Mouse (Mus musculus): ENCODE measurements around the gene Znrd1as. TPM values are rescaled to one million over a fixed set of nuclear protein-coding genes. Genes with fewer than 3 reads are reported as not detected.

The Znrd1as gene
- polyA plus RNA-seq, 1 experiment = 5.4 TPM

- Histone ChIP-seq H3K27ac (ENCODE audit: insufficient read depth, low read length) (no peak overlapping the region), H3K4me1 (ENCODE audit: control insufficient read depth, insufficient read depth, low read length) (no peaks in the 10 kb centered on the region; the same call in 1 of the 2 replicates), H3K4me3 (ENCODE audit: insufficient read depth, low read length) (peak overlapping the region; percentile 60; the same call in 1 of the 2 replicates)
- no peak for TF ChIP-seq CTCF (IDR thresholded peaks at IDR 0.05; ENCODE audit: extremely low read depth, insufficient read depth, low read length)
- TF ChIP-seq POLR2A (IDR thresholded peaks at IDR 0.05; ENCODE audit: extremely low read depth, insufficient read depth, low read length) = no peak
Observed at GRCm38 (mm10) chr17:37003366-37003765, 45.0 kb downstream of the Znrd1as start.

DNA sequence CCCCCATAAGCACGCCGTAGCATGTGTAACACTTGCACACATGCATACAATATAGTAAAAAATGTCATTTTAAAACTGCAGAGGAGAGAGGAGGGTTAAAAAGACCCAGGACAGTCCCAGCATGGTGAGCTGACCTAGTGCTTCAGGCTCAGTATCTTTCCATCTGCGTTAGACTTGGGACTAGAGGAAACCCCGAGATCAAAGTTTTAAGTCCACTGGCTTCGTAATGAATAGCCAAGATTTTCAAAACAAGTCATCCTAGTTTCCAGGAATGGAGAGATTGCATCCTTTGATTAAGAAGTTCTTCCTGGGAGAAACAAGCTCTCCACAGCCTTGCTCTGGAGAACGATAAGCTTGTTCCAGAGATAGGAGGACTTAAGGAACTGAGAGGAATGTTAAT is 49.8 kb downstream of the Znrd1as start:
- TF ChIP-seq CTCF (IDR thresholded peaks at IDR 0.05; ENCODE audit: extremely low read depth, insufficient read depth, low read length) (no peak), POLR2A (IDR thresholded peaks at IDR 0.05; ENCODE audit: extremely low read depth, insufficient read depth, low read length) (no peak)
- Histone ChIP-seq H3K4me1 (ENCODE audit: control insufficient read depth, insufficient read depth, low read length) (no peaks in the 10 kb centered on the region; the same call in 1 of the 2 replicates), H3K27ac (ENCODE audit: insufficient read depth, low read length) (no peak overlapping the region), H3K4me3 (ENCODE audit: insufficient read depth, low read length) (no peak overlapping the region)

GRCm38 (mm10) chr17:37009460-37010042 is 51.2 kb downstream of the Znrd1as start:
- TF ChIP-seq POLR2A (IDR thresholded peaks at IDR 0.05; ENCODE audit: extremely low read depth, insufficient read depth, low read length) (no peak), CTCF (IDR thresholded peaks at IDR 0.05; ENCODE audit: extremely low read depth, insufficient read depth, low read length) (no peak)
- Histone ChIP-seq H3K4me1 (ENCODE audit: control insufficient read depth, insufficient read depth, low read length) (no peaks in the 10 kb centered on the region), H3K4me3 (ENCODE audit: insufficient read depth, low read length) (no peak overlapping the region), H3K27ac (ENCODE audit: insufficient read depth, low read length) (no peak overlapping the region)

DNA sequence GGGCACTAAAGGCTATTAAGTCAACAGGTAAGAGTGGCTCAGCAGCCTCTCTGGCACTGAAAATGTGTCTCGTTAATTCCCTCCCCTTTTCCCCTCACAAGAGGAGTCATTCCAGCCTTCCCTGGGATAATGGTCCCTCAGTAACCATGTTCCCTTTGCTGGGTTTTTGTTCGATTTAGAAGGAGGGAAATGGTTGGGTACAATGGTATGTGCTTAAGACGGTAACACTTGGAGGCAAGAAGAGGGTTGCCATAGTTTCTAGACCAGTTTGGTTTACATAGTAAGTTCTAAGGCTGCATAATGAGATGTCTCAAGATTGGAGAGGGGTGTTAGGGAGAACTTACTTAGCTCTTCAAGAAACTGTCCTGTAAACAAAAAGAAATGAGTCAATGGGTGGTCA is 53.3 kb downstream of the Znrd1as start:
- no peaks in the 10 kb centered on the region for H3K4me1 ChIP-seq (ENCODE audit: control insufficient read depth, insufficient read depth, low read length)
- no peak overlapping the region for H3K27ac ChIP-seq (ENCODE audit: insufficient read depth, low read length)
- TF ChIP-seq POLR2A (IDR thresholded peaks at IDR 0.05; ENCODE audit: extremely low read depth, insufficient read depth, low read length) (no peak), CTCF (IDR thresholded peaks at IDR 0.05; ENCODE audit: extremely low read depth, insufficient read depth, low read length) (no peak)
- no peak overlapping the region for H3K4me3 ChIP-seq (ENCODE audit: insufficient read depth, low read length)

- H3K27ac ChIP-seq (ENCODE audit: insufficient read depth, low read length) = no peak overlapping the region
- TF ChIP-seq CTCF (IDR thresholded peaks at IDR 0.05; ENCODE audit: extremely low read depth, insufficient read depth, low read length) (no peak), POLR2A (IDR thresholded peaks at IDR 0.05; ENCODE audit: extremely low read depth, insufficient read depth, low read length) (no peak)
- no peak overlapping the region for H3K4me3 ChIP-seq (ENCODE audit: insufficient read depth, low read length)
- no peaks in the 10 kb centered on the region for H3K4me1 ChIP-seq (ENCODE audit: control insufficient read depth, insufficient read depth, low read length)
Observed at GRCm38 (mm10) chr17:37012141-37012540, 53.7 kb downstream of the Znrd1as start.

Other genes with a start within 250 kb of the Znrd1as start
- gene H2-M10.5, start 185.7 kb upstream of the Znrd1as start, polyA plus RNA-seq (2012; rRNA removed) = not detected in 2 replicates
- gene H2-M10.6, start 146.4 kb upstream of the Znrd1as start, polyA plus RNA-seq (2012; rRNA removed) = not detected in 2 replicates
- 18.6 and 19.2 TPM in 2 replicates for gene Trim26, start 121.5 kb upstream of the Znrd1as start, polyA plus RNA-seq (2012; rRNA removed)
- gene Trim15, start 91.4 kb upstream of the Znrd1as start, polyA plus RNA-seq (2012; rRNA removed) = not detected in 2 replicates
- not detected in 2 replicates for gene Trim10, start 89.0 kb upstream of the Znrd1as start, polyA plus RNA-seq (2012; rRNA removed)
- 0.19 and 0.29 TPM in 2 replicates for gene Trim40, start 68.5 kb upstream of the Znrd1as start, polyA plus RNA-seq (2012; rRNA removed)
- gene Trim31, start 60.5 kb upstream of the Znrd1as start, polyA plus RNA-seq (2012; rRNA removed) = not detected in 2 replicates
- gene Rnf39, start 15.7 kb upstream of the Znrd1as start, polyA plus RNA-seq (2012; rRNA removed) = 13.6 and 13.8 TPM in 2 replicates
- gene Ppp1r11, start 6.9 kb upstream of the Znrd1as start, polyA plus RNA-seq (2012; rRNA removed) = 184 and 193 TPM in 2 replicates
- 36.9 and 37.2 TPM in 2 replicates for gene Znrd1, start within 50 bp of the Znrd1as start, polyA plus RNA-seq (2012; rRNA removed)
- 0.85 and 1.0 TPM in 2 replicates for gene 2410137M14Rik, start 22.6 kb downstream of the Znrd1as start, polyA plus RNA-seq (2012; rRNA removed)
- 3.5 and 4.1 TPM in 2 replicates for gene H2-M5, start 30.9 kb downstream of the Znrd1as start, polyA plus RNA-seq (2012; rRNA removed)
- 25.2 and 29.3 TPM in 2 replicates for gene Zfp57, start 42.6 kb downstream of the Znrd1as start, polyA plus RNA-seq (2012; rRNA removed)
- gene Mog, start 64.8 kb downstream of the Znrd1as start, polyA plus RNA-seq (2012; rRNA removed) = 99.6 and 128 TPM in 2 replicates
- 481 and 483 TPM in 2 replicates for gene Gabbr1, start 87.4 kb downstream of the Znrd1as start, polyA plus RNA-seq (2012; rRNA removed)
- gene Olfr90, start 129.9 kb downstream of the Znrd1as start, polyA plus RNA-seq (2012; rRNA removed) = not detected in 2 replicates
- not detected in 2 replicates for gene Olfr91, start 139.7 kb downstream of the Znrd1as start, polyA plus RNA-seq (2012; rRNA removed)
- not detected in 2 replicates for gene Olfr92, start 161.5 kb downstream of the Znrd1as start, polyA plus RNA-seq (2012; rRNA removed)
- not detected in 2 replicates for gene Olfr93, start 202.9 kb downstream of the Znrd1as start, polyA plus RNA-seq (2012; rRNA removed)
- not detected in 2 replicates for gene Ubd, start 235.3 kb downstream of the Znrd1as start, polyA plus RNA-seq (2012; rRNA removed)
- gene Olfr94, start 242.4 kb downstream of the Znrd1as start, polyA plus RNA-seq (2012; rRNA removed) = not detected in 2 replicates

All from cortical plate, adult 2 months (tissue).